Mouse (Mus musculus): ENCODE data around the gene Hspe1.
"Not testable (repeated sequence)": the region's sequence is repeated elsewhere in the genome, so short reads cannot be mapped to it uniquely, and the experiment has no call there.

Gene Hspe1

DNA sequence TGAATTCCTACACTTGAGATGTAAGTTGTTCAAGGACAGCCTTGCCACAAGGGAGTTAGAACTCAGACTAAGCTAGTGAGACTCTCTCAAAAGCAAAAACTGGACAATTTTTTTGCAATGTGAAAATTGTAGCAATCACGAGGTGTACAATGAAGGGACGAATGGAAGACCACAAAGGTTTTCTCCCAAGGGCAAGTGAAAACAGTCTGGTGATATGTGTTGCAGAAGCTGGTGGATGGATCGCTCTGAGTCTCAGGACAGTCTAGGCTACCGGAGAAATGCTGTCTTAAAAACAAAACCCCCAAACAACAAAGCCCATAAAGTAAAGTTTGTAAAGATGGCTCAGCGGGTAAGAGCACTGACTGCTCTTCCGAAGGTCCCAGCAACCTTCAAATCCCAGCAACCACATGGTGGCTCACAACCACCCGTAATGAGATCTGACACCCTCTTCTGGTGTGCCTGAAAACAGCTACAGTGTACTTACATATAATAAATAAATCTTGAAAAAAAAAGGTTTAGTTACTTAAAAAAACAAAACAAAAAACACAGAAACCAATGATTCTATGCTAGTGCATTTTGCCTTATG lies 2.1 kb upstream of the Hspe1 start:
- no peak for DNase-seq (ENCODE audit: low spot score)

- peak; percentile 55 for DNase-seq (ENCODE audit: low spot score)
These were observed 998 bp upstream of the Hspe1 start for GRCm38 (mm10) chr1:55086868-55087400.

- DNase-seq (ENCODE audit: low spot score), result no peak
These were observed 479 bp upstream of the Hspe1 start for GRCm38 (mm10) chr1:55087401-55087904.

- peak; percentile 52 for DNase-seq (ENCODE audit: low spot score)
These were observed 922 bp downstream of the Hspe1 start for GRCm38 (mm10) chr1:55088611-55089497.

DNA sequence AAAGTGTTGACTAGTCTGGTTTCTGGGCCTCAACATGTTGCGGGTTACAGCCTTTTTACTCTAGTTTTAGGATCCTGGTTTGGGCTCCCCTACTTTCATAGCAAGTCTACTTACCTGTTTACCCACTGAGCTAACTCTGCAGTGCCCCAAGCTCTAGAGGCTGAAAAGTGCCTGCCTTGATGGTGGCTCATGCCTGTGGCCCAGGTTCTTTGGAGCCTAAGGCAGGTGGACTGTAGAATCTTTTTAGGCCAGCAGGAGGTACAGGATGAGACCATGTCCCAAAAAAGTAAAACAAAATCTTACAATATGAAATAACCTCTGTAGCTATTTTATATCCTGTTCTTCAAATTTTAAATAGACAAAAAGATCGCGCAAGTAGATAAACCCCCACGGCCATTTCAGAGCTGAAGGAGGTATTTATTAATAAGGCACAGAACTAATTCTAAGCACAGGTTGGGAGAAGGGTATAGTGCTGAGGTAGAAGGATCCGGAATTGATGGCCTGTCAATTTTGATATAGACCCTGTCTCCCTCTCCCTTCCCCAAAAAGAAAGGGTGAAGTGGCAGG lies 1.6 kb downstream of the Hspe1 start:
- no peak for DNase-seq (ENCODE audit: low spot score)

- no peak for DNase-seq (ENCODE audit: low spot score)
These were observed 4.1 kb downstream of the Hspe1 start for GRCm38 (mm10) chr1:55092056-55092455.

GRCm38 (mm10) chr1:55092469-55092868 lies 4.5 kb downstream of the Hspe1 start:
- no peak for DNase-seq (ENCODE audit: low spot score)

DNA sequence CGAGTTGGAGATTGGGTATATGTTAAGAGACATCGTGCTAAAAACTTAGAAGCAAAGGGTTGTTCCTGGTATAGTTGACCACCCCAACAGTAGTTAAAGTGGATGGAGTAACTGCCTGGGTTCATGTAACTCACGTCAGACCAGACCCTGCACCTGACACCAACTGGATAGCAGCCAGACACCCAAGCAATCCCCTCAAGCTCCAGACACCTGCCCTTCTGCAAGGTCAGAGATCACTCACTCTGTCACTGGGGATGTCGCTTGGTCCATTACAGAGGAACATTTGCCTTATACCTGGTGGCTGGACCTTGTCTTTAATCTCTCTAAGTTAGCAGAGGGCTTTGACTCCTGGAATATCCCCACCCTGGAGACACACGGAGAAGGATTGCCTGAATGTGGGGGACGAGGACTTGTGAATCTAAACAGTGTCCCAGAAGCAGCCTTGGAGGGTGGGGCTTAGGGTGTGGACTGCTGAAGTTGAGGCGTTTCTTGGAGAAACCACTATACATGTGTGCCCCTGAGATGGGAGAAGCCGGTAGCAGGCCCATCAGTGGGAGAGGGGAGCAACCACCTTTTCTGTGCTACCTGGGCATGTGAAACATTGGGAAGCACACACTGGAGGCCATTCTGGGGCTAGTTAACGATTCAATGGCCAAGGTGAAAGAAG lies 19.1 kb downstream of the Hspe1 start:
- no peak for DNase-seq (ENCODE audit: low spot score)

DNA sequence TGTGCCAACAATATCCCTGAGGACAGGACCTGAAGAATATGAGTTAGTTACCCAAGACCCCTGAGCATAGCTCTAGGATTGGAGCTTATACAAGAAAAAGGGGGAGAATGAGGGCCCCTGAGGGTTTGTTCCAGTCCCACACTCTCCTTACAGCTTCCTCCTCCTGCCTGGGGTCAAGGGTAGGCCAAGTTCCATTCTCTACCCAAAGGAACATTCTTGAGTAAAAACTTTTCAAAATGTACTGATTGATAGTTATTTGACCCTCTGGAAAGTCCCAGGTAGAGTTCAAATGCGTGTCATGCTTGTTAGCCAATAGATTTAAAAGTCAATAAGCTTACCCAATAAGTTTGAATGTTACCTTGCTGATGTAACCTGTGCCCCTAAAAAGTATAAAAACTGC lies 19.7 kb downstream of the Hspe1 start:
- DNase-seq (ENCODE audit: low spot score), result no peak

- DNase-seq (ENCODE audit: low spot score), result peak; percentile 69
These were observed 20.5 kb downstream of the Hspe1 start for GRCm38 (mm10) chr1:55108473-55108872.

DNA sequence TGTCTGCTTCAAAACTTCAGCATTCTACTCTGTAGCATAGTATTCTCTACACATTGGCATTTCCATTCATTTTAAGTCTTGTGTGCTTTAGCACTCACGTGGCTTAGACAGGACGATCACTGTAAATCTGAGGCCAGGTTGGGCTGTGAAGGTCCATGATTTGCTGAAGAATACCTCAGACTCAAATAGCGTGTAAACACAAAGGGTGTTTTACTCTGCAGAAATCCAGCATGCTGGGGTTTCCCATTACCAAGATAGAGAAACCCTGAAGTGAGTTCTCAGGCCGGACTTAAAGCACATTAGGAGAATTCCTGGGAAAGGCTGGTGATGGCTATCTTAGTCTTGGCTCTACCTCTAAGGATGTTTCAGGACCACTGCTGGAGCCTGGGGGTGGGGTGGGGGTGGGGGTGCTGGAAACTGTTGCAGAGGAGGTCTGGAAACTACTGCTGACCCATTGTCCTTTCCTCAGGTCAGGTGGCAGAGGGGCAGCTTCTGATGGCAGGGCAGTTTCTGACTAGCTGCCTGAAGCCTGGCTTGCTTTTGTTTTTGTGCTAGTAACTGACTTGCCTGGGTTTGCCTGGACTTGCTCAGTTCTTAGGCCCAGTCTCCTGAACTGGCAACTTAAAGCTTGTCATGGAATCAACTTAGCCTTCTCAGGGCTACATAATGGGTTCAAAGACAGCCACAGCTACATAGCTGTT lies 21.3 kb downstream of the Hspe1 start:
- no peak for DNase-seq (ENCODE audit: low spot score)

GRCm38 (mm10) chr1:55123046-55123445 lies 35.1 kb downstream of the Hspe1 start:
- DNase-seq (ENCODE audit: low spot score), result no peak

GRCm38 (mm10) chr1:55123561-55123960 lies 35.6 kb downstream of the Hspe1 start:
- no peak for DNase-seq (ENCODE audit: low spot score)

- DNase-seq (ENCODE audit: low spot score), result not testable (repeated sequence)
These were observed 36.2 kb downstream of the Hspe1 start for GRCm38 (mm10) chr1:55124136-55124535.

GRCm38 (mm10) chr1:55129716-55130115 lies 41.8 kb downstream of the Hspe1 start:
- no peak for DNase-seq (ENCODE audit: low spot score)

GRCm38 (mm10) chr1:55130190-55130916 lies 42.4 kb downstream of the Hspe1 start:
- DNase-seq (ENCODE audit: low spot score), result no peak

DNA sequence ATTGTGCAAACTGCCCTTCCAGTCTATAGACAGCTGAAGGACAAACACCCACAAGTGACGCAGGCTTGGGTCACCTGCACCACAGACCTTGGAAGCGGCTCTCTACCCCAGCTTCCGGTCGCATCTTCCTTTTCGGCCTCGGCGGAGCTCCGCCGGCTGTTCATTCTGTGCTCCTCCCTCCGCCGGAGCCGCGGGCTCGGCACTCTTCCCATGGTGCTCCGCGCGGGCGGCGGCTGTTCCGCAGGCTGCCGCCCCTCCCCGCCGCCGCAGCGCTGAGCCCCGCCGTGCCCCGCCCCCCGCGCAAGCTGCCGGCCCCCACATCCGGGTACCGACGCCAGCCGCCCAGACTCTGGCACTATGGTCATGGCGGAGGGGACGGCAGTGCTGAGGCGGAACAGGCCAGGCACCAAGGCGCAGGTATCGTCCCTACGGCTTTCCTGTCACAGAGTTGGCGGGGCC lies 43.0 kb downstream of the Hspe1 start, which contains the start of gene Mob4:
Gene Mob4, plus strand, starts transcription at position 289 of the 459 bp plus-strand sequence.
- DNase-seq (ENCODE audit: low spot score), result peak; percentile 88

DNA sequence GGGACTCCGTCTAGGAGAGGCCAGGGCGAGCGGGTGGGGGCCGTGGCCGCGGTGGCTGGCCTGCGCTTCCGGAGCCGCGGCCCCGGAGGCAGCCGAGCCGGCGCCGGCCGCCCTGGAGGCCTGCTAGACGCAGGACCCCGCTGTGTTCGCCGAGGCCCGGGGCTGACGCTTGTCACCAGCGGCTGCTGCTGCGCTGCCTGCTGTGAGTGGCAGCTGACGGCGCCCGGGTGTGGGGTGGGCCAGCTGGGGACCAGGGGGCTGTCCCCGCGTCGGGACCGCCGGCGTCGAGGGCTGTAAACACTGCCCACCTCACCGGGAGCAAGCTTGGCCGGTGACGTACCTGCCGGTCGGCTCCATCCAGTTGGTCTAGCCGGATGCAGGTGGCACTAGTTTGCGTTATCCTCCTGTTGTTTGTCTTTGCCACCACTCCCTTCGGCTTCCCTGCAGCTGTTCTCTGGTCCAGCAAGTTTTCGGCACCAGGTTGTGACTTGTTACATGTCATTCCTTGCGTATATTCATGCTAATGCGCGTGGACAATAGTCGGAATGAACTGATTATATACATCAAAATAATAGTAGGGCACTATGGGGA lies 43.6 kb downstream of the Hspe1 start:
- peak; percentile 43 for DNase-seq (ENCODE audit: low spot score)

DNA sequence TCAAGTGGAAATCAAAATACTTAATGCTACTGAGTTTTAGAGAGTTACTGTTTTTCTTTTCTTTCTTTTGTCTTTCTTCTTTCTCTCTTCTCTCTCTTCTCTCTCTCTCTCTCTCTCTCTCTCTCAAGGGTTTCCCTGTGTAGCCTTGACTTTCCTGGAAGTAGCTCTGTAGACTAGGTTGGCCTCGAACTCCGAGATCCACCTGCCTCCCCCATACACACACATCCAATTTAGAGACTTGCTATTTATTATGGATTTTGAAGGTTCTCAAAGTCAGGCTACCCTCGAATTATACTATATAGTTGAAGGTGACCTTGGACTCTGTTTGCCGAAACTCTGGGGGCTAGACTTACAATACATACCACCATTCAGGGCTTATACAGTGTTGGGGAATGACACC lies 44.4 kb downstream of the Hspe1 start:
- no peak for DNase-seq (ENCODE audit: low spot score)

DNA sequence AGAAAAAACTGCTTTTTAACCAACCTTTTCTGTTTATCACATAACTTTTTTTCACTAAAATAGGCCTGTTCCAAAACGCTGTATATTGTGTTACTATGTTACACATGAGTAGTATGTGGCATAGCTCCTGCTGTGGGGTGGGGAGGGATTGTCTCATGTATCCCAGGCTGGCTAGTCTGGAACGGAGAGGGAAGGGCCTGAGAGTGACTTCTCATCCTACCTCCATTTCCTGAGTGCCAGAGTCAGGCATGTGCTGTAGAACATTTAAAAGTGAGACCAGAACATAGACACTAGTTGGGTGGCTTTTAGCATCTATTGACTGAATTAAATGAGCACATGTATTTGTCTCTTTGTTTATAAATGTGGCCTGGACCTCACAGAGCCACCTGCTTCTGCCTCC lies 45.2 kb downstream of the Hspe1 start:
- DNase-seq (ENCODE audit: low spot score), result no peak

Measured in adipocyte (in vitro differentiated cells).